Mouse (Mus musculus): ENCODE data around the gene Olfr1414.
"Not testable (repeated sequence)": the region's sequence is repeated elsewhere in the genome, so short reads cannot be mapped to it uniquely, and the experiment has no call there.

The Olfr1414 gene

GRCm38 (mm10) chr1:92518561-92518960 lies at the start of gene Olfr1414:
Gene Olfr1414, minus strand, starts transcription at chr1:92518661.
- no peak for DNase-seq (ENCODE audit: inconsistent age in 2 of 2, low spot score in 1 of 2)

GRCm38 (mm10) chr1:92545929-92546328 lies 27.5 kb upstream of the Olfr1414 start:
- peak; percentile 11 to 56 for DNase-seq (ENCODE audit: inconsistent age in 2 of 2, low spot score in 1 of 2)

GRCm38 (mm10) chr1:92539071-92539470 lies 20.6 kb upstream of the Olfr1414 start:
- DNase-seq (ENCODE audit: inconsistent age in 2 of 2, low spot score in 1 of 2): no peak

- peak in 1 of 2 experiments; percentile 9 for DNase-seq (ENCODE audit: inconsistent age in 2 of 2, low spot score in 1 of 2)
Measured at GRCm38 (mm10) chr1:92536972-92537371, 18.5 kb upstream of the Olfr1414 start.

- no peak for DNase-seq (ENCODE audit: inconsistent age in 2 of 2, low spot score in 1 of 2)
Measured at GRCm38 (mm10) chr1:92523764-92524163, 5.3 kb upstream of the Olfr1414 start.

DNA sequence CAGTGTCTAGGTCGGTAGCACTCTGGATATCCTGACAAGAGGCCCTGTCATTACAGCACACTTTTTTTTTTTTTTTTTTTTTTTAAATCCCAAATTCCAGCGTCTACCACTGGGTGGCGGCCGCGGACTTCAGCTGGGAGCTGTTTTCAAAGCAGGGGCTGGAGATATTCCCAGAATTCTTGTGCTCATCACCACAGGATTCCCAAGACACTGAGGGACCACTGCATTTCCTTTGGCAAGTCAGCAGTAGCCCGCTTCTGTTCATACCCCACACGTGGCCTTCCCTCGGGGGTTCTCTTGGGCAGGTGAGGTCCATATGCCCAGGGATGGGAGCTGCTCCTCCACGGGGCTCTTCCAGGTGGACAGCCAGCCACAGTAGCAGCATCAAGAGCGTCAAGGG lies 2.9 kb upstream of the Olfr1414 start:
- DNase-seq (ENCODE audit: inconsistent age in 2 of 2, low spot score in 1 of 2): peak; percentile 13 to 65

GRCm38 (mm10) chr1:92519046-92519445 lies 585 bp upstream of the Olfr1414 start:
- no peak for DNase-seq (ENCODE audit: inconsistent age in 2 of 2, low spot score in 1 of 2)

- DNase-seq (ENCODE audit: inconsistent age in 2 of 2, low spot score in 1 of 2): peak in 1 of 2 experiments; percentile 39
Measured at GRCm38 (mm10) chr1:92515390-92515789, 3.1 kb downstream of the Olfr1414 start.

GRCm38 (mm10) chr1:92511646-92512045 lies 6.8 kb downstream of the Olfr1414 start:
- DNase-seq (ENCODE audit: inconsistent age in 2 of 2, low spot score in 1 of 2): not testable (repeated sequence)

GRCm38 (mm10) chr1:92496001-92496400 lies 22.5 kb downstream of the Olfr1414 start, which contains the start of gene Olfr1415:
Gene Olfr1415, minus strand, starts transcription at chr1:92496101.
- DNase-seq (ENCODE audit: inconsistent age in 2 of 2, low spot score in 1 of 2): no peak

DNA sequence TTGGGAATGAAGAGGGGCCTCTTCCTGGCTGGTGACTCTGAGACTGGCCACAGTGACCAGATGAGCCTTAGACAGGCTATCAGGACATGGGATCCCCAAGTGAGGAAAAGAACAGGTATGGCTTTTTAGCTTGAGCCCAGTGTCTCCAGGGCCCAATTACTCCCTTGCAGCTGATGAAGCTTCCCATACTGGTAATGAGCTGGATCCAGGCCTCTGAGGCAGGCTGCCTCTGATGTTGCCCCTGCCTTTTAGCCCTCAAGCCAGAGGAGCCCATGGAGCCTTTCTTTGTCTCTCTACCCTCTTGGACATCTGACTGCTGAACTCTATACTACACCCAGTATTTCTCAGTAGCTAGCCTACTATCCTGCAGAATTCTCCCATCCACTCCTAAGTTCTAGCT lies 33.4 kb downstream of the Olfr1414 start, which contains the start of gene Olfr1416:
TSS of gene Olfr1416 (minus strand) at position 101 of the 400 bp plus-strand sequence.
- no peak for DNase-seq (ENCODE audit: inconsistent age in 2 of 2, low spot score in 1 of 2)

- DNase-seq (ENCODE audit: inconsistent age in 2 of 2, low spot score in 1 of 2): no peak
Measured at GRCm38 (mm10) chr1:92474066-92474578, 44.3 kb downstream of the Olfr1414 start.

- peak; percentile 94 to 99 for DNase-seq (ENCODE audit: inconsistent age in 2 of 2, low spot score in 1 of 2)
Measured at GRCm38 (mm10) chr1:92473165-92474041, 45.1 kb downstream of the Olfr1414 start, which contains the start of gene Ndufa10. Gene Ndufa10, minus strand, starts transcription at chr1:92473860.

- DNase-seq (ENCODE audit: inconsistent age in 2 of 2, low spot score in 1 of 2): no peak
Measured at GRCm38 (mm10) chr1:92468891-92469290, 49.6 kb downstream of the Olfr1414 start.

- DNase-seq (ENCODE audit: inconsistent age in 2 of 2, low spot score in 1 of 2): no peak
Measured at GRCm38 (mm10) chr1:92458416-92458815, 60.0 kb downstream of the Olfr1414 start.

GRCm38 (mm10) chr1:92457758-92458157 lies 60.7 kb downstream of the Olfr1414 start:
- DNase-seq (ENCODE audit: inconsistent age in 2 of 2, low spot score in 1 of 2): no peak
